Mouse (Mus musculus): ENCODE data around the gene Atg9a.

GRCm38 (mm10) chr1:75216797-75217585 is 25.0 kb upstream of the Atg9a start:
- no peak for TF ChIP-seq GATA1 (IDR thresholded peaks at IDR 0.05; ENCODE audit: borderline replicate concordance, low read length)
- TF ChIP-seq CTCF (IDR thresholded peaks at IDR 0.05; ENCODE audit: low read depth, low read length) = no peak
- TF ChIP-seq TAL1 (conservative IDR thresholded peaks at IDR 0.05; ENCODE audit: low read depth, low read length) = 0 out of 2 replicates have a peak, but pooled peaks have one; percentile 11
